Mouse (Mus musculus) layer of hippocampus, postnatal 14 days (tissue): ENCODE results near the gene Fam210b. TPM values are rescaled to one million over a fixed set of nuclear protein-coding genes. Genes with fewer than 3 reads are reported as not detected.

Source experiments
- DNase-seq, 2 experiments: peaks; one replicate each; pipeline ENCODE4 v3.0.0; 2021 to 2022; ENCODE audit warnings: low spot score in 2 of 2, mixed read lengths in 1 of 2
- total RNA-seq, 2 experiments: library from RNA; stranded (reverse); gene quantifications; 2 replicates each; pipeline ENCODE4 v1.2.3; 2021

Gene Fam210b
- total RNA-seq, 2 experiments from 2014 or later: 24.9 TPM

DNA sequence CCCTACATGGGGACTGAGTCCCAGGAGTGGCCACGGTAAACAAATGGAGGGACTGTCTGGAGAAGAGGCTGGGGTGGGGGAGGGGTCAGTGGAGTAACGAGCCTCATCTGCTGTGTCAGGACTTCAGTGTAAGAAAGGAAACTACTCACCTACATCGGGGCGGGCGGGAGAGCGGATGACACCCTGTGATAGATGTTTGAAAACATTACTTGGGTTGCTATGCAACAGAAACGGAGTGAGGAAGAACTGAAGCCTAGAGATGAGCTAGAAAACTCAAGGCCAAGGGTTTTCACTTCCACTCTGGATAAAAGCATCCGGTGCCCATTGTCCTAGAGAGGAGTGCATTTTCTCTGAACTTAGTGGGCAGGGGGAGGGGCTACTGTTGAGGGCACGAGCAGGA, 54.5 kb downstream of the Fam210b start:
- DNase-seq: no peak

GRCm38 (mm10) chr2:172401116-172401825, 55.9 kb downstream of the Fam210b start:
- no peak for DNase-seq

DNA sequence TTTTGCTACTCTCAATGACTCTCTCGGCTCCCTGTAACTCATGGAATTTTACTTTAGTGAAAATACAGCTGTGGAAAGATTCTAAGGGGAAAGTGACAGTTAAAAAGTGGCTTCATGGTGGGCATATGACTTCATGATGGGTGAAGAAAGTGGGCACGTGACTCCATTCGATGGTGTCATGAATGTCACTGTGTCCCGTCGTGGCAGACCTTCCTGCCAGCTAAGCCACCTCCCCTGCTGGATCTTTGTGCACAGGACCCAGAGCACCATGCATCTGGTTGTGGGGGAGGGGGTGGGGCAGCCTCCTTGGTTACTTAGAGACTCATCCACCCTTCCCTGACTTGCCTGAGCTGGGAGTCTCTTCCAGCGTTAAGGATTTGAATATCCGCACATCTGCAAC, 58.9 kb downstream of the Fam210b start:
- DNase-seq: no peak

GRCm38 (mm10) chr2:172405011-172405410, 59.6 kb downstream of the Fam210b start:
- DNase-seq: no peak

Other genes with a start within 250 kb of the Fam210b start
- gene Mc3r, start 97.1 kb upstream of the Fam210b start, total RNA-seq: under 1 TPM; 0.19 to 0.37 TPM
- 1 to 10 TPM; 2.6 to 2.9 TPM for gene Aurka, start 25.0 kb downstream of the Fam210b start, total RNA-seq
- gene Cstf1, start 25.1 kb downstream of the Fam210b start, total RNA-seq: 10 to 100 TPM; 24.0 to 25.0 TPM
- under 1 TPM; 0.51 to 0.64 TPM for gene Cass4, start 48.2 kb downstream of the Fam210b start, total RNA-seq
- 10 to 100 TPM; 63.3 to 63.6 TPM for gene Rtf2, start 95.0 kb downstream of the Fam210b start, total RNA-seq
- gene Gcnt7, start 113.0 kb downstream of the Fam210b start, total RNA-seq: not detected
- under 1 TPM; 0.51 to 0.79 TPM for gene Fam209, start 127.0 kb downstream of the Fam210b start, total RNA-seq
- gene Tfap2c, start 204.0 kb downstream of the Fam210b start, total RNA-seq: 1 to 10 TPM in 1 of 2 experiments, under 1 TPM in 1; 0.79 to 1.1 TPM